Mouse (Mus musculus): Measurements from ENCODE around the gene Rnf212b.

Gene Rnf212b

GRCm38 (mm10) chr14:54868026-54868425 is 54.1 kb downstream of the Rnf212b start:
- DNase-seq (ENCODE audit: low read depth in 2 of 2, low spot score in 2 of 2), result no peak

DNA sequence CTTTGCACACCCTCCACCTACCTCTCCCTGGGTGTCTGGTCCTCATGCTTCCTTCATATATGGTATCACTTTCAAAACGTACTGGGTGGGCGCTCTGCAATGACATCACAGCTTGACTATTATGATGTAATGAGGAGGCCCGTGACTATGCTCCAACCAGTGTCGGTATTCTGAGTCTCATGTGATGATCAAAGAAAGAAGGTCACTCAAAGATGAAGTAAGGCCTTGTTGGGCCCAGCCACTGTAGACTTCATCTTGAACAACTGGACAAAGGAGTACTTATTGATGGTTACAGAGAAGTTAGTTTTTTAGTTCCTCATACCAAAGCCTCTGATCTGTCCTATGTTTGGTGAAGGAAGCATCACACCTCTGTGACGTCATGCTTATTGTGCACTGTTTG is 56.9 kb downstream of the Rnf212b start, which contains the start of gene Homez:
Homez (minus strand) TSS at position 101 of the 400 bp plus-strand sequence.
- DNase-seq (ENCODE audit: low read depth in 2 of 2, low spot score in 2 of 2), result no peak

DNA sequence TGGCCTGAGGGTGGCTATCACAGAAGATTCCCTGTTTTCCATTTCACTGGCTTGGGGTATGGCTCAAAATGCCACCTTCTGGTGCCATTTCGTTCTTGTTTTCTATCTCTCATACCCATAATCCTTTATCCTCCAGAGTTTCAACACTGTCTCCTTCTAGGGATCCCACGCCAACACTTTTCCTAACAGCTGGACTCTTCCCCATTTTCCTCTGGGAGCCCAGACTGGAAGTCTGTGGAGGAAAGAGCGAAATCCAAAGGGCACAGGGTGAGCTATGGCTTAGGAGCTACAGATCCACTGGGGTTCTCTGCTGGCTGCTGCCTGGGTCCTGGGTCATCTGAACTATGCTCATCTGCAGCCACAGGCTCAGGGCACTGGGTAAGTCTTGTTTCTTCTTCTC is 60.2 kb downstream of the Rnf212b start:
- no peak for DNase-seq (ENCODE audit: low read depth in 2 of 2, low spot score in 2 of 2)

DNA sequence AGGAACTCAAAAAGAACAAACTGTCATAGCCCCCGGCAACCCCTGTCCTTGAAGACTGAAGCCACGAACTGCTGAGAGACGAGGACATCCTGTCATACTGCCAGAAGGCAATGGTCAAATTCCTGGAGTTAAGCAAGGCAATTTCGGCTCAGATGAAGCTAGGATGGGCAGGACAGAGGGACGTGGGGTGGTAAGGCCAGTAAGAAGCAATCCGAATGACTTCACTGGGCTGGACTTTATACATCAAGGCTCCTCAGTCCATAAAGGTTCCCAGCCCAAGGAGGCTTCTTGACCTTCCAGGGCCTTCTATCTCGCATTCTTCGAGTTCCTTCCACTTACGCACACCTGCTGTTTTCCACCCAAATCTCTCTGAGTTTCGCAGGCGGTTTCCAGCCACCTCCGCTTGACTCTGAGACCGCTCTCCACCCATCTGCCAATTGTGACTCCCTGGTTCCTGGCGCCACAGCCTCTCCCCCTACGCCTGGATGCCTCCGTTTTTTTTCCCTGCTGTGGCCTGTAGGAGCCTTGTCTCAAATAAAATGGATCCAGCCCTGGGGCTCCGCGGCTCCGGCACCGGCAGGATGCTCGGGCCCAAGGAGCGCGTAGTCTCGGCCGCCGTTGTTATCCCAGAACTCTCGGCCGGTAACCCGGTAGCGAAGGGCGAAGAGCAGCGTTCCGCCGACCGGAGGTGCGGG is 62.0 kb downstream of the Rnf212b start:
- peak in 1 of 2 experiments; percentile 21 for DNase-seq (ENCODE audit: low read depth in 2 of 2, low spot score in 2 of 2)

DNA sequence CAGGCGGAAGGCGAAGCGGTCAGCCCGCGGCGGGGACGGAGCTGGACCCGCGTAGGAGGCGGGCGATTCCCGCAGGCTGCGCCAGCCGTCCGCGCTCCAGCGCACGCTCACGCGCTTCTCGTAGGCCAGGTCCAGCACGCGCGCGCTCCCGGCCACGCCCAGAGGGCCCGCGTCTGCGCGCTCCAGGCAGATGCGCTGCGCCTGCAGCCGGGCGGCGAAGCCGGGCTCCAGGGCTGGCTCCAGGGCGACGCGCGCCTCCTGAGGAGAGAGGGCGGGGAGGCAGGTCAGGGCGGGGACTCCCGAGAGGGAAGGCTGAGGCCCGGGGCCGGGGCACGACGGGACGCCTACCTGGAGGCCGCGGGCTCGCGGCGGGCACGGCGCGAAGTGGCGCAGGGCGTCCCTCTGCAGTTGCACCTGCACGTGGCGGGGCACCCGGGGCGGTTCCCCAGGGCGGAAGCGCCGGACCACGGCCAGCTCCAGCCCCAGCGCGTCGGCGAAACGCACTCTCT is 62.7 kb downstream of the Rnf212b start:
- DNase-seq (ENCODE audit: low read depth in 2 of 2, low spot score in 2 of 2), result peak; percentile 68 to 69

- DNase-seq (ENCODE audit: low read depth in 2 of 2, low spot score in 2 of 2), result peak; percentile 47
Measured at GRCm38 (mm10) chr14:54877048-54877715, 63.2 kb downstream of the Rnf212b start, which contains the start of gene Ppp1r3e. TSS of gene Ppp1r3e (minus strand) at chr14:54877550.

DNA sequence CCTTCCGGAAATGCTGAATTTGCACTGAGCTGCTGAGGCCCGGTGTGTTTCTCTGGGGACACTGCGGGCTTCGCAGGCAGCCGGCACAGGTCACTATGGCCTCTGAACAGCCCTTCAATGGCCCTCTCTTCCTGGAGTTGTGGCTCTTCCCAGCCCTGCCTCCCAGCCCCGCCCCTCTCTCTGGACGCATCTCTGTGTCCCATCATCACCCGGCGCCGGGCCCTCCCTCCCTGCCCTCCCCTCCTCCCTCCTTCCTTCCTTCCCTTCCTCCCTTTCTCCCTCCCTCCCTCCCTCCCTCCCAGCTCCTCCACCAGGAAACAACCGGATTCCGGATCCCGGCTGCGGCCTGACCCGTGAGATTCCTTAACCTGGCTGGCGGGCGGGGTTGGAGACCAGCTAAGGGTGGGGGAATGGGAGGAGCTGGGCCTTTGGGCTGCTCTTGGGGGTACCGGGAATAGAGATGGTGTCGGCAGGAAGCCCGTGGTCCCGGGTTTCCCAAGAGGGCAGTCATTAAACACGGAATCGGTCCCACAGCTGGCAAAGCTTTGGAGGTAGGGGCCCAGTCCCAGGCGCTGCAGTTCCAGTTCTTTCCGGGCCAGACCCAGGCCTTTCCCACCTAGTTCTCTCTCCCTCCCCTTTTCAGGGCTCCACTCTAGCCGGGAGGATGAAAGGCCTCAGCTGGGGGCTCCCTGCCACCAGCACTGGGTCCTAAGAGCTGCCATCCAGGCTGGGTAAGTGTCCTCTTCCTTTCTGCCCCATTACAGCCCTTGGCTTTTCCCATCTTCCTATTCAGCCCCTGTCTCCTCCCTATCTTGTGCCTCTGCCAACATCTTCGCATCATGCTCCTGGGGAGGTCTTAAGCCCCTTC is 69.4 kb downstream of the Rnf212b start, which contains the start of the genes Bcl2l2 and Gm20521:
Bcl2l2 (plus strand) TSS at position 224 of the 868 bp plus-strand sequence.
Gm20521 (plus strand) TSS at position 288 of the 868 bp plus-strand sequence.
- DNase-seq (ENCODE audit: low read depth in 2 of 2, low spot score in 2 of 2), result no peak

- no peak for DNase-seq (ENCODE audit: low read depth in 2 of 2, low spot score in 2 of 2)
Measured at GRCm38 (mm10) chr14:54884022-54884712, 70.2 kb downstream of the Rnf212b start.

DNA sequence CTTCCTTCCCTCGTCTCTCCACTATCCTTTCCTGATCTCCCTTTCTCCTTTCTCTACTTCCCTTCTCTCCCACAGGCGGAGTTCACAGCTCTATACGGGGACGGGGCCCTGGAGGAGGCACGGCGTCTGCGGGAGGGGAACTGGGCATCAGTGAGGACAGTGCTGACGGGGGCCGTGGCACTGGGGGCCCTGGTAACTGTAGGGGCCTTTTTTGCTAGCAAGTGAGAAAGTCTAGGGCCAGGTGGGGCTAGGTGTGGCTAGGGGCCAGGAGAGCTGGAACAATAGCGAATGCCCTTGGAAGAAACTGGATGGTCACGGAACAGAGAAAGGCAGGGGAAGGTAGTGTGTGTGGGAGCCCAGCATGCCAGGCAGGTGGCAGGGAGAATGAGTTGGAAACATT is 71.4 kb downstream of the Rnf212b start:
- no peak for DNase-seq (ENCODE audit: low read depth in 2 of 2, low spot score in 2 of 2)

GRCm38 (mm10) chr14:54892200-54892599 is 78.3 kb downstream of the Rnf212b start, which contains the start of gene Pabpn1:
TSS of gene Pabpn1 (plus strand) at chr14:54892500.
- no peak for DNase-seq (ENCODE audit: low read depth in 2 of 2, low spot score in 2 of 2)

- DNase-seq (ENCODE audit: low read depth in 2 of 2, low spot score in 2 of 2), result peak; percentile 96 to 98
Measured at GRCm38 (mm10) chr14:54893651-54894181, 79.8 kb downstream of the Rnf212b start.

DNA sequence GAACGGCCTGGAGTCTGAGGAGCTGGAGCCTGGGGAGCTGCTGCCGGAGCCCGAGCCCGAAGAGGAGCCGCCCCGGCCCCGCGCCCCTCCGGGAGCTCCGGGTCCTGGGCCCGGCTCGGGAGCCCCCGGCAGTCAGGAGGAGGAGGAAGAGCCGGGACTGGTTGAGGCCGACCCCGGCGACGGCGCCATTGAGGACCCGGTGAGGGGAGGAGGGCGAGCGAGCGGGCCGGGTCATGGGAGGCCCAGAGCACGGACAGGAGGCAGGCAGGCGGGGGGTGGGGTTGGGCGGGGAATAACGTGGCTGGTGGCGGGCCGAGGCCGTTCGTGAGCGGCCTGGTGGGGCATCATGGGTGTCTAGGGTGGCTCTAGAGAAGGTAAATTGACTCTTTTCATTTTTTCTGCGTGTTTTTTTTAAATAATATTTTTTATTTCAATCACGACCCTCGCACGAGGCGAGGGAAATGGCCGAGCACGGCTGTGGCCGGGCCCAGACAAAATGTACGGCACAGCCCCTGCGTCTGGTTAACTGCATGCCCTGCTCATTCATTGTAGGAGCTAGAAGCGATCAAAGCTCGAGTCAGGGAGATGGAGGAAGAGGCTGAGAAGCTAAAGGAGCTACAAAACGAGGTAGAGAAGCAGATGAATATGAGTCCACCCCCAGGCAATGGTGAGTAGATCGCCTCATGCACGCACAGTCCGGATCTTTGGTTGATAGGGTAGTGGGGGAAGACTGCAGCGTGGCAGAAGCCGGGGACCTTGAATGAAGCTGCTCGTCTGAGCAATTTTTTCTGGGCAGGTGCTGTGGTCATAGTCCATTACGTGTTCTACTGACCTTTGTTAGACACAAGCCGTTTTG is 80.6 kb downstream of the Rnf212b start:
- no peak for DNase-seq (ENCODE audit: low read depth in 2 of 2, low spot score in 2 of 2)

DNA sequence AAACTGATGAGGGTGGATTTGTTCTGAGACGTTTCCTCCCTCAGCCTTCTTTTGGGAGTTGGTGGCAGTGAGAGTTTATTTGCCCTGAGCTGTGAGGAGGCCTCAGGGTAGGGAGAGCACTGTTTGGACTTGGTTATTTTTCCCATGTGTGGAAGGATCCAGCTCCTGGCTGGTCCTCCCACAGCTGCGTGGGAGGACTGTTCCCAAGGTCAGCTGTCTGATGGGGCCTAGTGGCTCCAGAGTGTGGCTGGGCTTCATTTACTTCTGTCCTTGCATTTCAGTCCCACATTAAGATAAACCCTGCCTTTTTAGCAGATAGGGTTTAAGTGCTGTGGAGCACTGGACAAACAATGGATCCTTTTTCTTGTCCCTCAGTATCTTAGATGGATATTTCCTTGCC is 83.5 kb downstream of the Rnf212b start:
- DNase-seq (ENCODE audit: low read depth in 2 of 2, low spot score in 2 of 2), result no peak

DNA sequence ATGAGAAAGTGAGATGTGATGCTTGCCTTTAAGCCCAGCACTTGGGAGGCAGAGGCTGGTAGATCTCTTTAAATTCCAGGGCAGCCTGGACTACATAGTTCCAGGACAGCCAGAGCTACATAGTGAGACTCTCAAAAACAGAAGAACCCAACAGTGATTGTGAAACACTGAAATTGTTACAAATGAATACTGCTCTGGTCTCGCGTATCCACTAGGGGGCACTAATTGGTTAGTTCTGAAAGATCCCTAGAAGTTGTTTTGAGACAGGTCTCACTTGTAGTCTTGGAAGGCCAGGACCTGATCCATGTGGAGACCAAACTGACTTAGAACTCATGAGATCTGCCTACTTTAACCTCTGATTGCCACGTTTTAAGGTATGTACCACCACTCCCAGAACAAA is 86.4 kb downstream of the Rnf212b start:
- DNase-seq (ENCODE audit: low read depth in 2 of 2, low spot score in 2 of 2), result peak; percentile 50 to 66

DNA sequence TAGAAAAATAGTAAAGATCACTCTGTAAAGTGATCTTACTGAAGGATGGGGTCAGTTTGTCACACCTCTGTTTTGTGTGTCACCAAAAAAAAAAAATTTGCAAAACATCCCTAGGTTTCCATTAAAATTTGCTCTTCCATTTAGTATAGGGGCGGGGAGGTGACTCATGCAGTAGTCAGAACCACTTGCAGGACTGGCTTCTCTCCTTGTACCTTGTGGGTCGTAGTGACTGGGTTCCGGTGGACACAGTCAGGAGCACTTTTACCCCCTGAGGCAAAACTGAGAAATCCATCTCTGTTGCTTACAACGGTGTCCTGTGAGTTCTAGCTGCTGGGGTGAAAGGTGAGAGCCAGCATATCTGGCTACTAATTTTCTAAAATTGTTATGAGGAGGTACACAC is 89.7 kb downstream of the Rnf212b start:
- no peak for DNase-seq (ENCODE audit: low read depth in 2 of 2, low spot score in 2 of 2)
